Mouse (Mus musculus) cerebral cortex, adult 2 months (tissue): ENCODE results near the gene Tlr9.

Source experiments
- WGBS: fragments of 180-500 bp; shearing (Covaris S2); methylation state at CpG from one replicate; pipeline ENCODE4 v1.1.7; 2018; 5-methylcytosine and 5-hydroxymethylcytosine counted together

The Tlr9 gene

GRCm38 (mm10) chr9:106232956-106233355 is 10.6 kb downstream of the Tlr9 start:
- 69% methylated on average over 3 of the region's 3 CpGs for WGBS

DNA sequence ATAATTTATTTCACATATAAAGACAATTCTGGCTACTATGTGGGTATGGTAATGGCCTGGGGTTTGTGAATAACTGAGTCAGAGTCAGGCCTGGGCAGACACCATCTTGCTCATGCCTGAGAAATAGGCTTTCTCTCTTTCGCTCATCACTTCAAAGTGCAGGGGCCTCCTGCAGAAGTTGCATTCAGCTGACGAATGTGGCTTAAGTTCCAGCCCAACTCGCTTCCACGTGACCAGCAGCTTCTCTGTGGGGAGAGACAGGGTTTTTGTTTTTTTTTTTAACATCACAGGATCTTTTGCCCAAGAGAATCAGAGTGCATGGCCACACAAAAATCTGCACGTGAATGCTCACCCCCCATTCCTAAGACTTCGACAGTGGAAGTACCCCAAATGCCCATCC is 11.6 kb downstream of the Tlr9 start:
- WGBS: 67% methylated on average over 6 of the region's 6 CpGs

- WGBS: 70% methylated on average over 23 of the region's 23 CpGs
These were observed 12.9 kb downstream of the Tlr9 start for GRCm38 (mm10) chr9:106235194-106235830.

DNA sequence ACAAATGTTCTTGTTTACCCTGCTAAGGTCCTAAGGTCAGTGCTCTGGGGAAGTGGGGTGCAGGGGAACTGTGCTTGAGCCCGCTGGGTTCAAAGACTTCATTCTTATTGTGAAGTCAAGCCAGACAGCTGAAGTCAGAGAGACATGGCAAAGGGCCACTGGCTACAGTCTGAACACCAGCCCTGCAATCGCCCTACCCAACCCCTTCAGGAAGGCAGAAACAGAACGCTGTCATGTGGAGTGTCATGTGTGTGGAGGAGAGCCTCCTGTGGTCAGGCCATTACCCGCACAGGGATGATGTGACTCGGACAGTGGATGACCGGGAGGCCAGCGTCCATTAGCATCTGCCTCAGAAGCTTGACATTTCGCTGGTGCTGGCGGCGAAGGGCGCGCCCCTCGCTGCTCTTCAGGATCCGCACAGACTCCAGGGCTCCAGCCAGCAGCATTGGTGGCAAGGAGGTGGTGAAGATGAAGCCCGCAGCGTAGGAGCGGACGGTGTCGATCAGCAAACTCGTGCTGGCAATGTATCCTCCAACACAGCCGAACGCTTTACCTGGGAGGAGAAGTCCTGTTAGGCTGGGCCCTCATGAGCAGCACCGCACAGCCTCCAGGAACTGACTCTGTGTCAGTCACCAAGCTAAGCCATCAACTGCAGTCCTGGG is 13.9 kb downstream of the Tlr9 start:
- WGBS: 85% methylated on average over 23 of the region's 23 CpGs

GRCm38 (mm10) chr9:106236818-106237211 is 14.4 kb downstream of the Tlr9 start:
- 74% methylated on average over 3 of the region's 3 CpGs for WGBS

GRCm38 (mm10) chr9:106237401-106237800 is 15.0 kb downstream of the Tlr9 start:
- 72% methylated on average over 8 of the region's 8 CpGs for WGBS

DNA sequence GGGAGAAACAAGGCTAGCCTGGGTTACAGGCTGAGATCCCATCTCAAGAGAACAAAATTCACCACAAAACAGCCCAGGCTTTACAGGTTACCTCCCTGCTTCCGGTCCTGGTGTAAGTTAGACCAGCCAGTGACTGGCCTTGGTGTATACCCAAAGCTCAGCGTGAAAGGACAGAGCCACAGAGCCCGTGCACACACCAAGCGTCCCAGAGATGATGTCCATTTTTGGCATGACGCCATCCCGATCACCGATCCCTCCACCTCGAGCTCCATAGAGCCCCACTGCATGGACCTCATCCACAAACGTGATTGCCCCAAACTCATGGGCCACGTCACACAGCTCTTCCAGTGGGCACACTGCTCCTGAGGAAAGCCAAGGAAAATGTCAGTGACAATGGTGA is 15.5 kb downstream of the Tlr9 start:
- WGBS: 91% methylated on average over 10 of the region's 10 CpGs

- WGBS: 82% methylated on average over 10 of the region's 10 CpGs
These were observed 19.3 kb downstream of the Tlr9 start for GRCm38 (mm10) chr9:106241541-106242164.

GRCm38 (mm10) chr9:106242813-106243488 is 20.6 kb downstream of the Tlr9 start:
- 65% methylated on average over 19 of the region's 19 CpGs for WGBS

GRCm38 (mm10) chr9:106249550-106249949 is 27.2 kb downstream of the Tlr9 start:
- WGBS: 91% methylated on average over 11 of the region's 11 CpGs

- WGBS: 44% methylated on average over 4 of the region's 4 CpGs
These were observed 27.8 kb downstream of the Tlr9 start for GRCm38 (mm10) chr9:106250245-106250644.

GRCm38 (mm10) chr9:106251066-106251465 is 28.7 kb downstream of the Tlr9 start:
- 80% methylated on average over 8 of the region's 8 CpGs for WGBS

GRCm38 (mm10) chr9:106254001-106254400 is 31.6 kb downstream of the Tlr9 start:
- 57% methylated on average over 2 of the region's 2 CpGs for WGBS

GRCm38 (mm10) chr9:106258412-106258811 is 36.0 kb downstream of the Tlr9 start:
- 82% methylated on average over 4 of the region's 4 CpGs for WGBS

- WGBS: 68% methylated on average over 5 of the region's 5 CpGs
These were observed 36.6 kb downstream of the Tlr9 start for GRCm38 (mm10) chr9:106258990-106259389.

- WGBS: 91% methylated on average over 6 of the region's 6 CpGs
These were observed 38.7 kb downstream of the Tlr9 start for GRCm38 (mm10) chr9:106261058-106261457.

DNA sequence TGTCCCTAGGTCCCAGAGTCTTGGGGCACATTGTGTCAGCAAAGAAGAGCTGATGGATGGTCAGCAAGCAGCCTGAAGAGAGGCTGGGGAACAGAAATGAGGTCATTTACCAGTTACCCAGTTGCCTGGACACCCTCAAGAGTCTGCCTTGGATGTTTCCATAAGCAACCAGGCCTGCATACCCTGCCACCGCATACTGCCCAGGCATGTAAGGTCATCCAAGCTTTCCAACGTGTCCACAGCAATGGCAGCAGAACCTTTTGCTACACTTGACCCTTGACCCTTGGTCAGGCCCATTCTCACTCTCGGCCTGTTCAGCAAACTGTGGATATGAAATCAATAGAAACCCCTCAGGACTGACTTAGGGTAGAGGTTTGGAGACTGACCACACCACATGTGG is 39.1 kb downstream of the Tlr9 start:
- 93% methylated on average over 3 of the region's 3 CpGs for WGBS

GRCm38 (mm10) chr9:106262075-106262474 is 39.7 kb downstream of the Tlr9 start:
- WGBS: 91% methylated on average over 3 of the region's 3 CpGs

DNA sequence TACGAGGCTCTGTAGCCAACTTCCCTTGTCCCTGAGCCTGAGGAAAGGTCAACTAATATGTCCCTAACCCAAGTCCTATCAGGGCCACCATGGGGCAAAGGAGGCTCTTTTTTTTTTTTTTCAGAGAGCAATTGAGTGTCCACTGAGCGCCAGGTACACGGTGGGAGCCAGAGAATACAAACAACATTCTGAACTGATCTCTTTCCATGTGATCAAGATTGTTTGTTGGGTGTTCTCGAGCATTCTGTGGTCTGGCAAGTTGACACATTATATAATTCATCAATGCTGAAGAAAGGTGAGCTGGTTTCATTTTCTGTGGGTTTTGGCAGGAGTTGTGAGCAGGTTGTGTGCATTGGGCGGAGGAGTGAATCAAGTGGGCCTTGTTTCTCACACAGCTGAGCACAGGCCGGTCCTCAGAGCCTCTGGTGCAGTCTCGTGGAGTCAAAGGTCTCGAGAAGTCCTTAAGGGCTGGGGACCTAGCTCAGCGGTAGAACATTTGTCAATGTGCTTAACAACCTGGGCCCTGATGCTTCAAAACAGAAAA is 41.1 kb downstream of the Tlr9 start:
- 84% methylated on average over 9 of the region's 9 CpGs for WGBS

DNA sequence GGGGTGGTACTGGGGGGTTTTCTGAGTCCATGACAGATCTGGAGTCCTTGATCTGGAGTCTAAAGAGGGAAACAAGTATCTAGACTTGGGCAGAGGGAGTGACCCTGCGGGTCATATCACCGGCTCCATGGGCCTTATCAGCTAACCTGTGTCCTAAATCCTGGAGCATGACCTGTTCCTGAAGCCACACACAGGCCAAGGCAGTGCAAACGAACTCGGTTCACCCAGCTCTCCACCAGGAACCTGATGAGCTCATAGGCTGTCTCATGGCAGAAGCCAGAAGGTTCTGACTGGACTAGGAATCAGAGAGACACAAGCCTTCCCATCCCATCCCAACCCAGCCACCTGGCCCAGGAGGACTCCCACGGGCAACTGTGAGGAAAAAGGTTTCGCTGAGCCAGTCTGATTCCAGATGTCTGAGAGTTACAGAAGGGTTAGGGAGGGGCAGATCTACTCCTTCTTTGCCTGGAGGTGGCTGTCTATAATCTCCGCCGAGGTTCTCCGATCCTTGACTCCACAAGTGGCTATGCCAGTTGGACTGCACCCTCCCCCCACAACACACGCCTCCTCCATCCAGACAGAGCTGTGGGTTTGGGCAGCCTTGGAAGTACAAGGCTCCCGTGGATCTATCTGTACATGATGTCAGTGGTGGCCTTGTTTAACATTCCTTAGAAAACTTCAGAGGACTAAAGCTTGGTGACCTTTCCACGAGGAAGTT is 43.1 kb downstream of the Tlr9 start:
- 69% methylated on average over 12 of the region's 12 CpGs for WGBS

DNA sequence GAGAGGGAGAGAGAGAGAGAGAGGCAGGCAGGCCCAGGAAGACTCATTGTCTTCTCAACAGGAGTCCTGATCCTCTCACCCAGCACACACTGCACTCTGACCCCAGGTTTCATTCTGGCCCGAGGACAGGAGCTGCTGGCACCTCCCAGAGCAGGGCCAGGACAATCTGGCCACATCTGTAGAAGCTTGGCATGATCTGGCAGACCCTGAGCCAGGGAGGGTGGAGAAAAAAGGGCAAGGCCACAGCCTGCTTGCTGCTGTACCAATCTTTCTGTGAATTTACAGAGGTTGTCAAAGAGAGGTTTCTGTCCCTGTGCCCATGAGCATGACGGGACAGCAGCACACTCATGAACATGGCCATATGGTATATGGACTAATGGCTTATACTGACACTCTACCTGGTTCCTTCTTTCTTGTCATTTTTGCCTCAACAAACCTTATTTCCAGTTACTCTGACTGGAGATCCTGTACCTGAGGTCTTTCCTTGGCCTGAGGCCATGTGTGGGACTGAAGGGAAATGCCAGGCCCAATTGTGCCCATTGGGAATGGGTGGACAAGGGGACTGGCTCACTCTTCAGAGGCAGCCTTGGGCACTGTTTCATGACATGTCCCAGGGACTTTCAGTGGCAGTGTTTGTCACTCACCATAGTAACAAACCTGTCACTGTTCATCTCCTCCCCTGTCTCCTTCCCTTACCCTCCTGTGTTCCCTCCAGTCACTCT is 44.7 kb downstream of the Tlr9 start:
- WGBS: 55% methylated on average over 2 of the region's 2 CpGs
